Mouse (Mus musculus) hindbrain, embryonic 15.5 days (tissue): ENCODE data around the gene Tenm4. TPM values are rescaled to one million over a fixed set of nuclear protein-coding genes. Genes with fewer than 3 reads are reported as not detected.

Source experiments
- ATAC-seq: fragments of 200-750 bp; cut with Nextera tagmentation; 2 replicates; pipeline ENCODE4 v1.8.0; 2017; ENCODE audit warnings: low read depth, moderate number of reproducible peaks, moderate TSS enrichment; ENCODE audit not compliant: low FRiP score
- H3K27ac ChIP-seq: fragments of 300-500 bp; sonication (generic); replicated peaks from 2 replicates; pipeline ENCODE4 v1.5.1; 2015; ENCODE audit warnings: mild to moderate bottlenecking, inconsistent platforms
- H3K27me3 ChIP-seq: fragments of 300-500 bp; sonication (generic); 2 replicates; pipeline ENCODE4 v1.6.1; 2015; ENCODE audit warnings: control low read depth, inconsistent platforms
- H3K36me3 ChIP-seq: fragments of 300-500 bp; sonication (generic); 2 replicates; pipeline ENCODE4 v1.6.1; 2015; ENCODE audit warnings: control low read depth, inconsistent platforms
- H3K4me1 ChIP-seq: fragments of 300-500 bp; sonication (generic); replicated peaks from 2 replicates; pipeline ENCODE4 v1.6.1; 2015; ENCODE audit warnings: control low read depth, inconsistent platforms
- H3K4me2 ChIP-seq: fragments of 300-500 bp; sonication (generic); 2 replicates; pipeline ENCODE4 v1.6.1; 2015; ENCODE audit warnings: moderate library complexity, mild to moderate bottlenecking, inconsistent platforms
- H3K4me3 ChIP-seq: fragments of 300-500 bp; sonication (generic); 2 replicates; pipeline ENCODE4 v1.5.1; 2015; ENCODE audit warnings: mild to moderate bottlenecking, inconsistent platforms
- H3K9ac ChIP-seq: fragments of 300-500 bp; sonication (generic); 2 replicates; pipeline ENCODE4 v1.6.1; 2015; ENCODE audit warnings: inconsistent platforms
- H3K9me3 ChIP-seq: fragments of 300-500 bp; sonication (generic); 2 replicates; pipeline ENCODE4 v1.6.1; 2016; ENCODE audit warnings: control low read depth, inconsistent platforms
- whole genome bisulfite sequencing: fragments of 180-500 bp; shearing (Covaris S2); methylation state at CpG from one replicate; pipeline ENCODE4 v1.1.7; 2015; 5-methylcytosine and 5-hydroxymethylcytosine counted together
- polyA plus RNA-seq: library from polyadenylated mRNA; unstranded; fragments of >200 nt; fragmentation: Nextera tagmentation; extraction: Ambion mirVana; gene quantifications from 2 replicates; pipeline ENCODE4 v1.2.1, GENCODE M21; 2015

The Tenm4 gene
- polyA plus RNA-seq, 1 experiment from 2014 or later: 39.0 TPM

GRCm38 (mm10) chr7:96796788-96797485 lies 625.9 kb downstream of the Tenm4 start:
- Histone ChIP-seq H3K36me3 (no peaks in the 10 kb centered on the region), H3K4me1 (peaks cover 35% of the 10 kb centered on the region), H3K27me3 (0 out of 2 replicates have a peak, but pooled peaks cover 9% of the 10 kb centered on the region), H3K4me2 (peak overlapping the region; percentile 43), H3K27ac (peak overlapping the region; percentile 79), H3K4me3 (no peak overlapping the region), H3K9ac (0 out of 2 replicates have a peak overlapping the region, but pooled peaks have one; percentile 28), H3K9me3 (no peaks in the 10 kb centered on the region)
- peak; percentile 88 for ATAC-seq
- WGBS: 11% methylated on average over 20 of the region's 20 CpGs

- no peak overlapping the region for H3K4me3 ChIP-seq
- no peak for ATAC-seq
- peaks cover 5% of the 10 kb centered on the region; the same call in 1 of the 2 replicates for H3K27me3 ChIP-seq
- H3K36me3 ChIP-seq: no peaks in the 10 kb centered on the region
- H3K9ac ChIP-seq: no peak overlapping the region
- no peaks in the 10 kb centered on the region for H3K9me3 ChIP-seq
- peak overlapping the region; percentile 43; the same call in 1 of the 2 replicates for H3K4me2 ChIP-seq
- 29% methylated on average over 13 of the region's 13 CpGs for WGBS
- peaks cover 35% of the 10 kb centered on the region for H3K4me1 ChIP-seq
- peak overlapping the region; percentile 79 for H3K27ac ChIP-seq
These were observed 626.8 kb downstream of the Tenm4 start for GRCm38 (mm10) chr7:96797716-96798332.

- peaks cover 35% of the 10 kb centered on the region for H3K4me1 ChIP-seq
- no peak overlapping the region for H3K9ac ChIP-seq
- WGBS: 26% methylated on average over 5 of the region's 5 CpGs
- H3K27ac ChIP-seq: no peak overlapping the region
- ATAC-seq: no peak
- H3K36me3 ChIP-seq: no peaks in the 10 kb centered on the region
- no peaks in the 10 kb centered on the region for H3K9me3 ChIP-seq
- peaks cover under 1% of the 10 kb centered on the region; the same call in 1 of the 2 replicates for H3K27me3 ChIP-seq
- H3K4me3 ChIP-seq: no peak overlapping the region
- no peak overlapping the region for H3K4me2 ChIP-seq
These were observed 628.8 kb downstream of the Tenm4 start for GRCm38 (mm10) chr7:96799816-96800215.

- H3K9me3 ChIP-seq: no peaks in the 10 kb centered on the region
- ATAC-seq: no peak
- H3K4me2 ChIP-seq: no peak overlapping the region
- WGBS: 82% methylated on average over 9 of the region's 9 CpGs
- H3K4me3 ChIP-seq: no peak overlapping the region
- no peaks in the 10 kb centered on the region for H3K36me3 ChIP-seq
- H3K27me3 ChIP-seq: no peaks in the 10 kb centered on the region; the same call in 1 of the 2 replicates
- H3K9ac ChIP-seq: no peak overlapping the region
- no peak overlapping the region for H3K27ac ChIP-seq
- peaks cover 23% of the 10 kb centered on the region for H3K4me1 ChIP-seq
These were observed 630.3 kb downstream of the Tenm4 start for GRCm38 (mm10) chr7:96801368-96801767.

- Histone ChIP-seq H3K27me3 (no peaks in the 10 kb centered on the region; the same call in 1 of the 2 replicates), H3K36me3 (no peaks in the 10 kb centered on the region), H3K9me3 (no peaks in the 10 kb centered on the region), H3K4me2 (no peak overlapping the region), H3K4me1 (peaks cover 18% of the 10 kb centered on the region), H3K9ac (no peak overlapping the region), H3K27ac (no peak overlapping the region), H3K4me3 (no peak overlapping the region)
- ATAC-seq: no peak
- 91% methylated on average over 3 of the region's 3 CpGs for WGBS
These were observed 631.2 kb downstream of the Tenm4 start for GRCm38 (mm10) chr7:96802216-96802615.

GRCm38 (mm10) chr7:96806561-96806960 lies 635.5 kb downstream of the Tenm4 start:
- no peak for ATAC-seq
- Histone ChIP-seq H3K27ac (no peak overlapping the region), H3K27me3 (no peaks in the 10 kb centered on the region; the same call in 1 of the 2 replicates), H3K4me1 (peaks cover 14% of the 10 kb centered on the region), H3K36me3 (no peaks in the 10 kb centered on the region), H3K9me3 (no peaks in the 10 kb centered on the region), H3K9ac (no peak overlapping the region), H3K4me3 (no peak overlapping the region), H3K4me2 (no peak overlapping the region)
- WGBS: 64% methylated on average over 1 of the region's 1 CpGs

GRCm38 (mm10) chr7:96807281-96808058 lies 636.4 kb downstream of the Tenm4 start:
- Histone ChIP-seq H3K27me3 (peaks cover 3% of the 10 kb centered on the region; the same call in 1 of the 2 replicates), H3K9me3 (no peaks in the 10 kb centered on the region), H3K4me3 (no peak overlapping the region), H3K4me1 (peaks cover 14% of the 10 kb centered on the region), H3K36me3 (no peaks in the 10 kb centered on the region), H3K4me2 (no peak overlapping the region), H3K9ac (no peak overlapping the region), H3K27ac (0 out of 2 replicates have a peak overlapping the region, but pooled peaks have one; percentile 28)
- 0 out of 2 replicates have a peak, but pooled peaks have one; percentile 6 for ATAC-seq
- 37% methylated on average over 15 of the region's 15 CpGs for WGBS

- Histone ChIP-seq H3K4me1 (peaks cover 14% of the 10 kb centered on the region), H3K27ac (0 out of 2 replicates have a peak overlapping the region, but pooled peaks have one; percentile 28), H3K4me2 (no peak overlapping the region), H3K4me3 (no peak overlapping the region), H3K36me3 (no peaks in the 10 kb centered on the region), H3K9me3 (no peaks in the 10 kb centered on the region), H3K9ac (no peak overlapping the region), H3K27me3 (peaks cover 3% of the 10 kb centered on the region; the same call in 1 of the 2 replicates)
- 34% methylated on average over 7 of the region's 7 CpGs for WGBS
- 0 out of 2 replicates have a peak, but pooled peaks have one; percentile 17 for ATAC-seq
These were observed 637.1 kb downstream of the Tenm4 start for GRCm38 (mm10) chr7:96808059-96808646.

GRCm38 (mm10) chr7:96811691-96812090 lies 640.6 kb downstream of the Tenm4 start:
- Histone ChIP-seq H3K9me3 (no peaks in the 10 kb centered on the region), H3K9ac (no peak overlapping the region), H3K4me1 (peaks cover 19% of the 10 kb centered on the region), H3K36me3 (no peaks in the 10 kb centered on the region), H3K4me3 (no peak overlapping the region), H3K4me2 (no peak overlapping the region), H3K27ac (no peak overlapping the region), H3K27me3 (peaks cover 3% of the 10 kb centered on the region; the same call in 1 of the 2 replicates)
- peak; percentile 57; the same call in 1 of the 2 replicates for ATAC-seq
- WGBS: 67% methylated on average over 11 of the region's 11 CpGs

GRCm38 (mm10) chr7:96813036-96813435 lies 642.0 kb downstream of the Tenm4 start:
- no peaks in the 10 kb centered on the region for H3K9me3 ChIP-seq
- no peak overlapping the region for H3K27ac ChIP-seq
- H3K9ac ChIP-seq: no peak overlapping the region
- peaks cover 3% of the 10 kb centered on the region; the same call in 1 of the 2 replicates for H3K27me3 ChIP-seq
- no peak for ATAC-seq
- H3K4me1 ChIP-seq: peaks cover 15% of the 10 kb centered on the region
- H3K4me3 ChIP-seq: no peak overlapping the region
- 40% methylated on average over 5 of the region's 5 CpGs for WGBS
- no peak overlapping the region for H3K4me2 ChIP-seq
- no peaks in the 10 kb centered on the region for H3K36me3 ChIP-seq
